Mouse (Mus musculus) heart, postnatal 0 days (tissue): Measurements from ENCODE around the gene Esf1.

Source experiments
- CTCF ChIP-seq: IDR thresholded peaks from 2 replicates; pipeline ENCODE4 v1.5.1; 2016; ENCODE audit warnings: antibody characterized with exemption, control low read depth, low read depth
- EP300 ChIP-seq: IDR thresholded peaks from 2 replicates; pipeline ENCODE4 v1.6.1; 2016; ENCODE audit warnings: antibody characterized with exemption, low read depth

DNA sequence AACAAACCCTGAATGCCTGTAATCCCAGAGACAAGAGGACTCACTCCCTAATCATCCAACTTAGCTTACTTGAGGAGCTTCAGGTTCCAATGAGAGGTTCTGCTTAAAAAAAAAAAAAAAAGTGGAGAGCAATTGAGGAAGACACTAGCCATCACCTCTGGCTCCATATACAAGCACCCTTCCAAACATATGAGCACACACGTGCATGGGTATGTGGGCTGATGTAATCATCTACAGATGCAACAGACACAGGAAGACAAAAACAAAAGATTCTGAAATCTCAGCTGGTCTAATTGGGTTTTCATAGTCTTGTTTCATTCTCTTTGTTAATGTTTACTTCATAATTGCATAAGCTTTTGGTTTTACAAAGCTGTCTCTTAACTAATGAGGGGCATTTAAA is 1.3 kb downstream of the Esf1 start:
- no peak for TF ChIP-seq CTCF
- TF ChIP-seq EP300: no peak
